Mouse (Mus musculus) neural tube, embryonic 13.5 days (tissue): Measurements from ENCODE around the gene Rab39b. TPM values are rescaled to one million over a fixed set of nuclear protein-coding genes. Genes with fewer than 3 reads are reported as not detected.
A peak's percentile ranks its signal among the peaks of the same experiment; 100 is the strongest.

Experiments used
- ATAC-seq: fragments of 200-750 bp; cut with Nextera tagmentation; 2 replicates; pipeline ENCODE4 v1.8.0; 2017; ENCODE audit warnings: low read depth, mild to moderate bottlenecking, moderate TSS enrichment, moderate library complexity
- H3K27ac ChIP-seq: fragments of 300-500 bp; sonication (generic); replicated peaks from 2 replicates; pipeline ENCODE4 v1.5.1; 2015; ENCODE audit warnings: moderate library complexity, mild to moderate bottlenecking, inconsistent platforms
- H3K27me3 ChIP-seq: fragments of 300-500 bp; sonication (generic); 2 replicates; pipeline ENCODE4 v1.6.1; 2015; ENCODE audit warnings: mild to moderate bottlenecking, inconsistent platforms
- H3K36me3 ChIP-seq: fragments of 300-500 bp; sonication (generic); 2 replicates; pipeline ENCODE4 v1.6.1; 2015; ENCODE audit warnings: mild to moderate bottlenecking, inconsistent platforms
- H3K4me1 ChIP-seq: fragments of 300-500 bp; sonication (generic); replicated peaks from 2 replicates; pipeline ENCODE4 v1.6.1; 2015; ENCODE audit warnings: inconsistent platforms
- H3K4me2 ChIP-seq: fragments of 300-500 bp; sonication (generic); 2 replicates; pipeline ENCODE4 v1.6.1; 2015; ENCODE audit warnings: inconsistent platforms, mild to moderate bottlenecking, moderate library complexity
- H3K4me3 ChIP-seq: fragments of 300-500 bp; sonication (generic); 2 replicates; pipeline ENCODE4 v1.5.1; 2015; ENCODE audit warnings: mild to moderate bottlenecking, inconsistent platforms
- H3K9ac ChIP-seq: fragments of 300-500 bp; sonication (generic); 2 replicates; pipeline ENCODE4 v1.6.1; 2015; ENCODE audit warnings: moderate library complexity, mild to moderate bottlenecking, inconsistent platforms
- H3K9me3 ChIP-seq: fragments of 300-500 bp; sonication (generic); 2 replicates; pipeline ENCODE4 v1.6.1; 2016; ENCODE audit warnings: inconsistent platforms
- WGBS: fragments of 180-500 bp; shearing (Covaris S2); methylation state at CpG from one replicate; pipeline ENCODE4 v1.1.7; 2015; 5-methylcytosine and 5-hydroxymethylcytosine counted together
- polyA plus RNA-seq: library from polyadenylated mRNA; unstranded; fragments of >200 nt; fragmentation: Nextera tagmentation; extraction: Ambion mirVana; gene quantifications from 2 replicates; pipeline ENCODE4 v1.2.1, GENCODE M21; 2015

Rab39b gene
- polyA plus RNA-seq, result 26.1 and 26.3 TPM in 2 replicates

- 0 out of 2 replicates have a peak, but pooled peaks cover 2% of the 10 kb centered on the region for H3K4me1 ChIP-seq
- 15% methylated on average over 41 of the region's 41 CpGs for WGBS
- no peaks in the 10 kb centered on the region for H3K27me3 ChIP-seq
- peaks cover 6% of the 10 kb centered on the region; the same call in 1 of the 2 replicates for H3K36me3 ChIP-seq
- H3K4me2 ChIP-seq, result peak within 1 kb of the TSS; percentile 53
- H3K4me3 ChIP-seq, result peak within 1 kb of the TSS; percentile 57
- peak within 1 kb of the TSS; percentile 78 for H3K9ac ChIP-seq
- no peaks in the 10 kb centered on the region for H3K9me3 ChIP-seq
- peak within 1 kb of the TSS; percentile 93 for H3K27ac ChIP-seq
- peak; percentile 98 for ATAC-seq
Measured at GRCm38 (mm10) chrX:75577582-75578324, at the start of gene Rab39b. Rab39b (minus strand) TSS chrX:75578231.

GRCm38 (mm10) chrX:75578539-75578938, 508 bp upstream of the Rab39b start:
- Histone ChIP-seq H3K4me3 (no peak overlapping the region), H3K27ac (no peak overlapping the region), H3K4me1 (0 out of 2 replicates have a peak, but pooled peaks cover 2% of the 10 kb centered on the region), H3K9me3 (no peaks in the 10 kb centered on the region), H3K9ac (no peak overlapping the region), H3K36me3 (peaks cover 6% of the 10 kb centered on the region; the same call in 1 of the 2 replicates), H3K27me3 (no peaks in the 10 kb centered on the region), H3K4me2 (no peak overlapping the region)
- ATAC-seq, result no peak
- WGBS, result 80% methylated on average over 2 of the region's 2 CpGs

Other genes starting within 250 kb of the Rab39b start
- 31.1 TPM in 2 replicates for gene Fundc2, start 195.8 kb downstream of the Rab39b start, polyA plus RNA-seq
- 1.0 TPM in 2 replicates for gene F8, start 195.6 kb downstream of the Rab39b start, polyA plus RNA-seq
- 21.7 and 25.1 TPM in 2 replicates for gene Cmc4, start 161.6 kb downstream of the Rab39b start, polyA plus RNA-seq
- gene Mtcp1, start 161.6 kb downstream of the Rab39b start, polyA plus RNA-seq, result 4.9 and 5.8 TPM in 2 replicates
- gene Brcc3, start 161.6 kb downstream of the Rab39b start, polyA plus RNA-seq, result 55.0 and 62.6 TPM in 2 replicates
- gene Vbp1, start 63.9 kb downstream of the Rab39b start, polyA plus RNA-seq, result 361 and 368 TPM in 2 replicates